Mouse (Mus musculus) lung, postnatal 0 days (tissue): ENCODE data around the gene Phf11c.

ENCODE experiments used
- CTCF ChIP-seq: IDR thresholded peaks from 2 replicates; pipeline ENCODE4 v1.5.1; 2016; ENCODE audit warnings: antibody characterized with exemption, mild to moderate bottlenecking
- EP300 ChIP-seq: IDR thresholded peaks from 2 replicates; pipeline ENCODE4 v1.6.1; 2016; ENCODE audit warnings: antibody characterized with exemption, mild to moderate bottlenecking, control low read depth

GRCm38 (mm10) chr14:59365244-59365644, 29.9 kb downstream of the Phf11c start, which contains the start of gene Phf11d:
- TF ChIP-seq EP300 (no peak), CTCF (peak; percentile 55)
